Mouse (Mus musculus): ENCODE results near the gene Spata6.
A peak's percentile ranks its signal among the peaks of the same experiment; 100 is the strongest.

DNA sequence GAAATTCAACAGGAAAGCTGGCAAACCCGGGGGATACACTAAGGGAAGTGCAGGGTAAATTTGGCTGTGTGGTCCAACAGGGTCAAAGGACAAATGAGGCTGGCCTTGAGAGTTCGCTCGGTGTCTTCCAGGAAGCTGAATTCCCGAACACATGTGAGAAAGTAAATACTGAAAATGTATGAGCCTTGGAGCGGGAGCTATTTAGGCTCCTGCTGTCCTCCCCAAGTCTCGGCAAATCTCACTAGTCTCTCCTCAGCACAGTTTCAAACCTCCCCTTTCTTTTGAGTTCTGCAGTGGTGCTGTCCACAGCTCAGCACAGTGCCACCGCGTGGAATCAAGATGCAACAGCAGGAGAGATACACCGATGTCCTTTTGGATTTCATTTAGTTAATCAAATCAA lies 32.8 kb upstream of the Spata6 start:
- TF ChIP-seq USF1 (IDR thresholded peaks at IDR 0.05; ENCODE audit: low read depth) (no peak), CTCF (IDR thresholded peaks at IDR 0.05; ENCODE audit: control insufficient read depth, insufficient read depth, insufficient read length) (peak; percentile 55), MAX (IDR thresholded peaks at IDR 0.05) (no peak), FOSL1 (IDR thresholded peaks at IDR 0.05; ENCODE audit: insufficient read depth, low read length, poor library complexity, severe bottlenecking) (no peak)
